Mouse (Mus musculus): ENCODE results near the gene Olfr73.

GRCm38 (mm10) chr2:88037599-88037998 is at the start of gene Olfr73:
- TF ChIP-seq CTCF (IDR thresholded peaks at IDR 0.05; ENCODE audit: borderline replicate concordance, insufficient read depth, low read length), result no peak
- TF ChIP-seq POLR2A (IDR thresholded peaks at IDR 0.05; ENCODE audit: low read depth, low read length), result no peak

Measured in embryonic fibroblast, embryonic 13.5 days (primary cell).